Mouse (Mus musculus) CD8-positive naive resting alpha-beta T cell, adult 2 months (primary cell): ENCODE results near the gene Far1.

ENCODE experiments used
- DNase-seq, 2 experiments: peaks; one replicate each; pipeline ENCODE4 v3.0.0; 2022; ENCODE audit warnings: low read depth in 2 of 2, low spot score in 2 of 2

Gene Far1

GRCm38 (mm10) chr7:113513286-113513962, at the start of gene Far1:
Far1 (plus strand) TSS chr7:113513834.
- peak; percentile 94 to 95 for DNase-seq

DNA sequence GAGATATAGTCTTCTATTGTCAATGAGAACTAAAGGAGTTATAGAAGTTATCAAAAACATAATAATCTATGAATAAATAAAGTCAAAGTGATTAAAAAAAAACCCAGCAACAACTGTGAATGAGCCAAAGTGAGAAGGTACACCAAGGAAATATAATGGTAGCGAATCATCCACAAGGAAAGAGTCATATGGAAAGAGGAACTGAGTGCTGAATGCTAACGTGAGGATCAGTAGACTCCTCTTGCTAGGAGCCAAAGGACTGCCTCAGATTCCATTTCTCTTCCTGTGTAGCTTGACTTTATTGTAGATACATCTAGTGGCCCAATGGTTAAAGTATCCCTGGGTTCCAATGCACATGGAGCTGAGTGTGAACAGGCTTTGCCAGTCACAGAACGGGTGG, 45.3 kb upstream of the Far1 start:
- DNase-seq, result no peak

- no peak for DNase-seq
Measured at GRCm38 (mm10) chr7:113470671-113471070, 43.0 kb upstream of the Far1 start.

- DNase-seq, result no peak
Measured at GRCm38 (mm10) chr7:113471653-113472052, 42.0 kb upstream of the Far1 start.

DNA sequence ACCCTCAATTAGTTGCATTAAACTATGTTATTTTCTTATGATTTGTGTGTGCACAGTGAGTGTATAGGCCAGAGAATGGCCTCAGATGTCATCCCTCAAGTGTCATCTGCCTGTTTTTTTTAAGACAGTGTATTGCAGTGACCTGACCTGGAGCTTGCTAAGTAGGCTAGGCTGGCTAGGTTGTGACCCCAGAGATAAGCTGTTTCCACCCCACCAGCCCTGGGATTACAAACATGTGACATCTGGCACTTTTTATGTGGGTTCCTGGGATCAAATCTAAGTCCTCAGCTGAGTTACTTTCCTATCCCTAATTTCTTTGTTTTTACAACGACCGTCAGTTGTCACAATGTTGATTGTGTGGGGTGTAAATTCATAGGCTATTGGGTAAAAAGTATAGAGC, 17.8 kb upstream of the Far1 start:
- no peak for DNase-seq

GRCm38 (mm10) chr7:113498413-113498812, 15.2 kb upstream of the Far1 start:
- no peak for DNase-seq

DNA sequence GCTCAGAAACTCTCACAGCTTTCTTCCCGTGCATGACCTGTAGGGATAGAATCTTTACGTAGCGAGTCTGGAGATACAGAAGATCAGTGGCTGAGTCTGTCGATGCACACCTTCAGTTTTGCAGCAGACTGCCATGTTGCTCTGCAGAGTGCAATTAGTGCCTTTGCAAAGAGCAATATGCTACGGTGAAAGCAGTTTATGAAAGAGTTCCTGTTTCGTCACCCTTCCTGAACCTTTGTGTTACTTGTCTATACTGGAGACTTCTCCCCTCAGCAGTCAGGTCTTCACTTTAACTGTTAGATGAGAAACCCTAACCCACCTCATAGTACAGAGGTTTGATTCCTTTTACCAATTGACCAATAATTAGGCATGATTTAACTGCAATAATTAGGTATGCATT, 13.8 kb upstream of the Far1 start:
- no peak for DNase-seq

- no peak for DNase-seq
Measured at GRCm38 (mm10) chr7:113502453-113502852, 11.2 kb upstream of the Far1 start.

- DNase-seq, result no peak
Measured at GRCm38 (mm10) chr7:113505047-113505446, 8.6 kb upstream of the Far1 start.

- DNase-seq, result no peak
Measured at GRCm38 (mm10) chr7:113505516-113506045, 8.1 kb upstream of the Far1 start.

DNA sequence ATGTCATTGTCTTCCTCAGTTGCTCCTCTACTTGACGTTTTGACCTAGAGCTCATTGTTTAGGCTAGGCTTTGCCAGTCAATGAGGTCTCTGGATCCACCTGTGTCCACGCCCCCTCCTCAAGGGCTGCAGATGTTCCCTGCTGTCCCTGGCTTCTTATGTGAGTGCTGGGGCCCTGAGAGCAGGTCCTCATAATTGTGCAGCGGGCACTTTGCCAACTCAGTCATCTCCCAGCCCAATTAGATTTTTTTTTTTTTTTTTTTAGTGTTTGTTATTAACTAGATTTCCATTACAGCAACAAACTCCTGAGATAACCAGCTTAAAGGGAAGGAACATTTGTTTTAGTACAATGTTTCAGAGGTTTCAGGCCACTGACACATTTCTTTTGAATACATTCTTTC, 5.8 kb upstream of the Far1 start:
- DNase-seq, result no peak

GRCm38 (mm10) chr7:113511396-113511795, 2.2 kb upstream of the Far1 start:
- DNase-seq, result no peak

GRCm38 (mm10) chr7:113512527-113513285, 928 bp upstream of the Far1 start:
- no peak for DNase-seq

DNA sequence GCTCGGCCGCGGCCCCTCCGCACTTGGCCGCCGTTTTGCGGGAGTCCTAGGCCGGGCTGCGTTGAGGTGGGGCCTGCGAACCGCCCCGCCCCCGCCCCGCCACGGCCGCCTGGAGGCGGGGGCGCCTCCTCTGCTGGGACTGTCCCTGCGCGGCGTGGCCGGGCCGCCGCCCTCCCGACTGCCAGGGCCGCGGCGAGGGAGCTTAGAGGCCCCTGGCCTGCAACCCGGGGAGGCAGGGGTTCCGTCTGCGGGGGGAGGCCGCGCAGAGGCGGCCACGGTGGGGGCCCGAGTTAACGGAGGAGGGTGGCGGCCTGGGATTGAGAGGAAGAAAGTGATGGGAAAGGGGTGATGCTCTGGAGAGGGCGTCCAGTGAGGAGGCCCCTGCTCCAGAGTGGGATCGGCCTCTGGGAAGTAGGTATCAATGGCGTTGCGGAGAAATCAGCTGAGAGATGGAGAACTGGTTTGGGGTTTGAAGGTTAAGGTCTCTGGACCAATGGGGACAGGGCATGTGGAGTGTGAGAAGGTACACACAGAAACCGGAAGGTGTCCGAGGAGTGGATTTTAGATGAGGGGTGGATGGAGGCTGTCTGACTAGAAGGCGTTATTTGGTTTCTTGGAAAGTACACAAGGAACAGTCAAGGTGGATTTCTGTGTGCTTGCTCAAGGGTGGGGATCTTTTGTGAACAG, 472 bp downstream of the Far1 start:
- DNase-seq, result no peak

- no peak for DNase-seq
Measured at GRCm38 (mm10) chr7:113515831-113516230, 2.2 kb downstream of the Far1 start.

DNA sequence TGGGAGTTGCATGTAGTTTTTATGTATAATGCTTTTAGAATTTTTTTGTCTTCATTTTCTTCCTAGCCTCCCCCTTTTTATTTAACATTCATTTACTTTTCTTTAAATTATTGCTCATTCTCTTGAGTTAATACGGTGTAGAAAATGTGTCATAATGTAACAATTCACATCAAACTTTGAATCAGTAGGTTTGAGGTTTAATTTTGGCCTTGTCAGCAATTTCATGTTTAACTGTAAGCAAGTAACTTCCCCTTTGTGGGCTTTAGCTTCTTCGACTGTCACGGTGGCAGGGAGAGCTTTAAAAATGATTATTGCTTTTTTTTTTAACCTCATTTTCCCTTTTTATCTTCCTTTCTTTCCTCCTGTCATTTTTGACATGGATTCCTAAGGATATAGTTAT, 4.8 kb downstream of the Far1 start:
- DNase-seq, result no peak

GRCm38 (mm10) chr7:113518961-113519360, 5.3 kb downstream of the Far1 start:
- DNase-seq, result no peak

DNA sequence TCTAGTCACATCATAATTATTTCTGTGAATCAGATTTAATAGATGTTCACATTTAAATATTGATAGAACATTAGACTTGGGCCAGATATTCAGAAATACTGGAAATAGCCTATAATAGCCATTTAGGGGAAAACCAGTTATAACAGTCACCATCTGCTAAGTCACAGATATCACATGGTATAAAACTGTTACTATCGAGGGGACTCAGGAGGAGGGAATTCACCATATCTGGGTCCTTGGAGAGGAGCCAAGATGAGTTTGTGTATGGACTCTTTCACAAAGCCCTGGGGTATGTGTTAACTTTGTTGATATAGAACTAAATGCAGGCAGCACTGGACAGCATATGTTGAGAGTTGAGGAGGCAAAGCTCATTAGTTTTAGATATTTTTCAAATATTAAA, 29.5 kb downstream of the Far1 start:
- no peak for DNase-seq

DNA sequence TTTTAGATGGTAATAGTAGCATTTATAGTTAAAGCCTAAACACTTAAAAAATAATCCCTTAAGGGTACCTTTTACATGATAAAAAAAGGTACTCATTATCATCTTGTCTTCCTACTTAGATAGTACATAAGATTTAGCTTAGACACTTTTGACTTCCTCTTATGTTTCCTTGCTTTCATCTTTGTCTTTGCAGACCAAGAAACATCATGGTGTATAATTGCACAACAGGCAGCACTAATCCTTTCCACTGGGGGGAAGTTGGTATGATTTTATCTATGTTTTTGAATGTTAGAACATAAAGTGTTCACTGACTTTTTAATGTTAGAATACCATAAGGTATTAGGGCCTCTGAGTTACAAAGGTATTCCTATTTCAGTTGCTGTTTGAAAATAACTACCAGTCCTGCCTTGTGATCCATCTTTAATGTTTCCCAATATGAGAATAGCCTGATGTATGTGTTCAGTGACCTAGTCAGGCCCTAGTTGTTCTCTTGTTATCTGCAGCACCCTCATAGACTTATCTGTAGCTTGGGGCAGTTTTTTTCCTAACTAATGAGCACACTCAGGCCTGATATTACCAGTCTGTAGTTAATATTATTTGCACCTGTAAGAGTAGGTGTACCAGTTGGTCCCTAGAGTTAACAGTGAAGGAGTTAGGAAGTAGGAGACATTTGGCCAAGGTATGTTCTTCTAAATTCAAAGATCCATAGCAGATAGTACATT, 38.3 kb downstream of the Far1 start:
- no peak for DNase-seq

DNA sequence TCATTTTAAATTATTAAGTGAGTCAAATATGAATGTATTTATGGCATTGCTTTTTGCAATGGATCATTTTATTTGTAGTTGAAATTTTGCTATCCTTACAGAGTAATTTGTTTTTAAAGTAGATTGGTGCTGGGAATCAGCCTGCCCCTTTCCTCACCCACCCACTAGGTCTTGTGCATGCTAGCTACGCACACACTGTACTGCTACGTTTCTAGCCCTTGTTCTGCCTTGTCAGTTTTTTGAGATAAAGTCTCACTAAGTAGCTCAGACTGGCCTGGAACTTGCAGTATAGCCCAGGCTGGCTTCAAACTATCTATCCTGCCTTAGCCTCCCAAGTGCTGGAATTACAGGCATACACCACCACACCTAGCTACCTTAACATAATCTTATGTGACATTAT, 38.9 kb downstream of the Far1 start:
- DNase-seq, result no peak

GRCm38 (mm10) chr7:113556138-113556537, 42.5 kb downstream of the Far1 start:
- no peak for DNase-seq
